In genomic region chr12:50615852-50616251, GRCm38 (mm10) we compare ENCODE assay signal across 19 mouse cellular contexts. TPM values are rescaled to one million over a fixed set of nuclear protein-coding genes. Genes with fewer than 3 reads are reported as not detected.
"Had no signal": no experiment of that assay in that cellular context is flagged by ENCODE, and none has a peak within 500 bp of the region (broad histone marks: within the 10 kb centered on the region; RNA-seq: fewer than 3 reads in every experiment).

No protein-coding gene starts in this region.

- DNase-seq: liver, postnatal 0 days; lung, adult 2 months; lung, postnatal 14 days; lung, postnatal 4 days; right cerebral cortex, postnatal 25 days; right cerebral cortex, postnatal 4 days; spleen, adult 18-20 months; thymus, adult 18-20 months; thymus, postnatal 14 days; thymus, postnatal 36 days had no signal

- H3K9me3 ChIP-seq: liver, embryonic 15.5 days; lung, embryonic 15.5 days; midbrain, embryonic 13.5 days; midbrain, embryonic 15.5 days; neural tube, embryonic 12.5 days had no signal

- H3K4me1 ChIP-seq: liver, embryonic 15.5 days; lung, embryonic 15.5 days; midbrain, embryonic 13.5 days; midbrain, embryonic 15.5 days; neural tube, embryonic 12.5 days had no signal

- H3K36me3 ChIP-seq: liver, embryonic 15.5 days; lung, embryonic 15.5 days; midbrain, embryonic 13.5 days; midbrain, embryonic 15.5 days; neural tube, embryonic 12.5 days had no signal

- H3K4me3 ChIP-seq: liver, embryonic 15.5 days; lung, embryonic 15.5 days; midbrain, embryonic 13.5 days; midbrain, embryonic 15.5 days; neural tube, embryonic 12.5 days had no signal

- H3K27me3 ChIP-seq: liver, embryonic 15.5 days; lung, embryonic 15.5 days; midbrain, embryonic 13.5 days; midbrain, embryonic 15.5 days; neural tube, embryonic 12.5 days had no signal

- H3K27ac ChIP-seq: liver, embryonic 15.5 days; lung, embryonic 15.5 days; midbrain, embryonic 13.5 days; midbrain, embryonic 15.5 days; neural tube, embryonic 12.5 days had no signal

RNA-seq across cellular contexts. Expression of gene Prkd1, which starts 33.0 kb away (rescaled TPM):
- total RNA-seq: megakaryocyte, adult 5-6 weeks; megakaryocyte-erythroid progenitor cell, adult 5-6 weeks; monocyte, adult 5-6 weeks; neutrophil, adult 5-6 weeks had no signal
